Mouse (Mus musculus): ENCODE measurements around the gene Trappc3.
A peak's percentile ranks its signal among the peaks of the same experiment; 100 is the strongest.

Gene Trappc3

DNA sequence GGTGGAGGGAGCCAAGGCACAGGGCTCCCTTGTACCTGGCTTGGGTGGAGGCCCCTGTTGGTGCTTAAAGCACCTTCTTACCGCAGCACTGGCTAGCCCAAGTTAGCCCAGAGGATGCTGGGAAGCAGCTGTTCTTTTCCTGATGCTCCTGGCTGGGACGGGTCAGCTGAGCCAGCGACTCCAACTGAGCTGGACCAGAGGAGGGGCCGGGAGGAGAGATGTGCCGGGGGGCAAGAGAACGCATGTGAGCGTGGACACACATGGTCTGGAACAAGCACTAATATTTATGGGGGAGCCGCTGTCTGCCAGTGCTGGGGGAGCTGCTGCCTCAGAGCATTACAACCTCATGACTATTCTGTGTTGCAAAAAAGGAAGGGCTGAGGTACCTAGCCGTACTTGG is 16.8 kb downstream of the Trappc3 start:
- no peak for DNase-seq (ENCODE audit: low spot score)

DNA sequence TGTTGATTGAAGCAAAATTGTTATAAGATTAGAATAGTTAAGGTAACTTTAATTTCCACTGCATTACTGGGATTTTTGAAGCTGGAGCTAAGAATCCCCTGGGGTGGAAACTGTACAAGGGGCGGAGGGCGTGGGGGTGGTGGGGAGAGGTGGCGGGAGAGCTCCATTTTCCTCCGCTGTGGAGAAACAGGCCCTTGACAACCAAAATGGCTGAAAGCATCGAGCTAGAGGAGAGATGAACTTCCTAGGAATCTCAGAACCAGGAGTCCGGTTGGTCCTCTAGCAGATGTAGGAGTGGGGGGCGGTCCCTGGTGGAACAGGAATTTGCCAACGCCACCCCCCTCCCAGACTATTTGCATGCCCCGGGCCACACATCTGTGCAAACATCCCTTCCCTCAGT is 19.6 kb downstream of the Trappc3 start:
- no peak for DNase-seq (ENCODE audit: low spot score)

DNA sequence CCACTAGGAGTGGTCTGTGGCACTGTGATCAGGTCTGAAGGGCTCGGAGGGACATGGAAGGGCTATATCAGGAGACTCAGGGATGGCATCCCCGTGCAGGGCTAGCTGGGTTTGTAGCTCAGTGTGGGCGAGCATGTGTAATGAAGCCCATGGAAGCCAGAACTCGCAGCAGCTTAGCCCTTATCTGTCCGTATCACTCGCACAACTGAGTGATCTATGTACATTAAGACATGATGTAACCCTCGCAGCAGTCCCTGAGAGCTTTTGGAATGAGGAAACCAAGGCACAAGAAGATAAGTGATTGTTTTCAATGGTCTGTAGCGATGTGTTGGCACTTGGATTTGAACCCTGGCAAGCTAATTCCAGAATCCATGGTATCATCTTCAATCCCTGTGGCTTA is 21.5 kb downstream of the Trappc3 start:
- no peak for DNase-seq (ENCODE audit: low spot score)

DNA sequence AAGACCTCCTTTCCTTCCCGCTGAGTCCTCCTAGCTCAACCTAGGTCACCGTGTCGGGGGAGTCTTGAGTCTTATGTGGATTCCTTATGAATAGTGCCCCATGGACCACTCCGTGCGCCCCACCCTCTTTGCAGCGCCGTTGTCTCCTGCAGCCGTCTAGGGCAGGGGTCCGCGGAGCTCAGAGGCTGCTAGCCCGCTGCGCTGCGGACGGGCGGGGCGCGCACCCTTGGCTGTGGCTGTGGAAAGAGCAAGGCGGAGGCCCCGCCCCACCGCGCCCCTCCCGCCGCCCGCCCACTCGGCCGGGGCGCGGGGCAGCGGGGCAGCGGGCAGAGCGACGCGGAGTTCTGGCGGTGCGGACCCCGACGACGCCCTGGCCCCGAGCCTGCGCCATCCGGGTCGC is 24.4 kb downstream of the Trappc3 start, which contains the start of gene Col8a2:
Col8a2 (plus strand) TSS at position 302 of the 400 bp plus-strand sequence.
- DNase-seq (ENCODE audit: low spot score) = no peak

DNA sequence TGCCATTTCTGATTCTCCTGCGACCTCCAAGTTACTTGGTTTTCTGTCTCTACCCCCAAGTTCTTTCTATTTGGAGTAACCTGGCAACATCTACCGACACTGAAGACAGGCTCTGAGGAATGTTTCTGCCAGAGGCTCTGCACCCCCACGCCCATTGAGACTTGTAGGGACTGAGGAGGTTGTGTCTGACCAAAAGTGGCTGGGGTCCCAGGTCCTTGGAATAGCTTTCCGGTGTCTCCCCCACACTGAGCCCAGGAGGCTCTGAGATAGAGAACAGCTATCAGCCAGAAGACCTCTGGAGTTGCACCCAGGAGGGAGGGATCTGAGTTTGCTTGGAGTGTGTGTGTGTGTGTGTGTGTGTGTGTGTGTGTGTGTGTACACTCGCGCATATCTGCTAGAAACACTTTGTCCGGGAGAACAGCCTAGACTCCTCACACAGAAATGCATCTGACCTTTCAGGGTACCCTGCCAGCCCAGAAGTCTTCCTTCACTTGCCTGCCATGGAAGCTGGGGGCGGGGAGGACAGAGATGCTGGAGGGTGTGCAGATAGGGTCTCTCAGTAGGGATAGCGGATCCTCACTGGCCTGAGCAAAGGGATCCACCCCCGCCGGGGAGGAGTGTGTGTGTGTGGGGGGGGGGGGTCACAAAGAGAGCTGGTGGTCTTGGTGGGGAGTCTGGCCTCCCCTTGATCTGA is 25.3 kb downstream of the Trappc3 start:
- DNase-seq (ENCODE audit: low spot score) = no peak

DNA sequence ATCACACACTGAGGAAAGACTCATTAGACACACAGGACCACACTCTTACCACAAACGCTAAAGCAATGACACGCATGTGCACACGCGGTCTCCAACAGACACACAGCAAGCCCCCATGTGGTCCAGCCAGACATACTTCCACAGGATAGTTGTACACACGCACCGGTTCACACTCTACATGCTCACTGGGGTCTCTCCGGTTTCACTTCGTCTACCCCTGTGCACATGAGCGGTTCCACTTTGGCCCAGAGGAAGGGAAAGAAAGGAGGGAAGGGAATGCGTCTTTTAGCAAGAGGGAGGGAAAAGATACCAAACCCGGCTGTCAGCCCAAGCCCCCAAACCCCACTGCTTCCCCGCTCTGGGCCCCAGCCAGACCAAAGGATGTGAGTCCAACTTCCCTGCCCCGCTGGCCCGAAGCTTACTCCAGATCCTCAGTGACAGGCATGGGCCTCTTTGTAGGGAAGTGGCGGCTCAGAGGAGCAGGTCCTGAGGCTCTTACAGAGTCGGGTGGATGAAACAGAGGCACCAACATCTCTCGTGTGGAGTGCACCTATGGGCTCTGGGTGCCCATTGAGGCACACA is 26.1 kb downstream of the Trappc3 start:
- DNase-seq (ENCODE audit: low spot score) = no peak

DNA sequence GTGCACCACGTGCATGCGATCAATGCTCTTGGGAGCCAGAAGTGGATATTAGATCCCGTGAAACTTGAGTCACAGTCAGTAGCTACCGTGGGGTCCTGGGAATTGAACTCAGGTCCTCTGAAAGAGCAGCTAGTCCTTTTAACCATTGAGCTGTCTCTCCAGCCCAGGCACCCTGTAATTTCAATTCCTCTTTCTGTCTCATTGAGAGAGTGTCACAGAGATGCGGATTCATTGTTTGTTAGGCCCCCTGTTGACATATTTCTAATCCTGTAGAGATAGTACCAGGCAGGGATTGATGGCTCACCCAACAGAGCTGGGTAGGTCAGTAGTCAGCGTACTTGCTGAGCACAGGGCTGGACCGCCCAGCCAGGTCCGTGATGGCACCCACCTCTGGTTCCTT is 28.2 kb downstream of the Trappc3 start:
- no peak for DNase-seq (ENCODE audit: low spot score)

DNA sequence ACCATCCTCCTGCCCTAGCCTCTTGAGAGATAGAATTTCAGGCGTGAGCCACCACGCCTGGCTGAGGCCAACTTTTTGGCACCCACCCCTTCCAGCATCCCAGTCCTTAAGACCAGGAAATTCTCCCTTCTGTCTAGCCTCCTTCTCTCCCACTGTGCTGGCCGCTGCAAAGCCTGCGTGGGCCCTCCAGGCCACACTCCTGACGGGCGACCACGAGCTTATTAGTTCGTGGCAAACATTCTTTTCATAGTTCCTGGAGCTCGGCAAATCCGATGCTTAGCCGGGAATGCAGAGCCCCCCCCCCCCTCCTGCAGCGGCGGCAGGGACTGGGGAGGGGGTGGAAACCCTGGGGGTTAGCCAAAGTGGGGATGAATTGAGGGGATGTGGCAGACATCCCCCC is 29.1 kb downstream of the Trappc3 start:
- no peak for DNase-seq (ENCODE audit: low spot score)

DNA sequence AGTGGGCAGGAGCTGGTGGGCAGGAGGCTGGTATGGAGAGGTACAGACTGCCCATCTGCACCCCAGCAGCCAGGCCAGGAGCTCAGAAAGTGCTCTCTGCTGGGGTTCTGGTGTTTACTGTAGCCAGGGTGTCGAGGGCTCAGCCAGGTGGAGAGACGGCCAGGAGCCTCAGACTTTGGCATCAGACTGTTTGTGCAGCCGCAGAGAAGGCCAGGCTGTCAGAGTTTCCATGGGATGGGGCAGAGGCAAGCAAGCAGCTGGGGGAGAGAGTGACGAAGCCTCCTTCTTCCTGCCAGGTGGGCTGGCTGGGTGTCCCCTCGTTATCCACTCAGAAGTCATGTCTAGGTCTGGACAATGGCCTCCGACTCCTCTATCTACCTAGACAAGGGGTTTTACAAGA is 33.0 kb downstream of the Trappc3 start:
- DNase-seq (ENCODE audit: low spot score) = no peak

DNA sequence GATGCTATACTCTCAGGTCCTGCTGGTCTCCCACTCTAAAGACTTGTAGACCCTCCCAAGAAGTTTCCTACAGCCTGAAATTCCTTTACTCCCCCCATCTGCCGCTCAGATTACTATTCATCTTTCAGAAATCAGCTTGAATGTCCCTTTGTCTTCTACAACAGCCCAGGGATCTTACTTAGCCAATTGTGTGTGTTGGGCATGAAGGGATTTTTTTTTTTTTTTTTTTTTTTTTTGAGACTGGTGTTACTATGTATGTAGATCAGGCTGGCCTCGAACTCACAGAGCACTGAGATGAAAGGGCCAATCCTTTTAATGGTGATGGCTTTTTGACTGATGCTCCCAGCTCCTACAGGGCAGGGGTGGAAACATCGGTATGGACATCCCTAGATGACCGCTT is 33.8 kb downstream of the Trappc3 start:
- no peak for DNase-seq (ENCODE audit: low spot score)

DNA sequence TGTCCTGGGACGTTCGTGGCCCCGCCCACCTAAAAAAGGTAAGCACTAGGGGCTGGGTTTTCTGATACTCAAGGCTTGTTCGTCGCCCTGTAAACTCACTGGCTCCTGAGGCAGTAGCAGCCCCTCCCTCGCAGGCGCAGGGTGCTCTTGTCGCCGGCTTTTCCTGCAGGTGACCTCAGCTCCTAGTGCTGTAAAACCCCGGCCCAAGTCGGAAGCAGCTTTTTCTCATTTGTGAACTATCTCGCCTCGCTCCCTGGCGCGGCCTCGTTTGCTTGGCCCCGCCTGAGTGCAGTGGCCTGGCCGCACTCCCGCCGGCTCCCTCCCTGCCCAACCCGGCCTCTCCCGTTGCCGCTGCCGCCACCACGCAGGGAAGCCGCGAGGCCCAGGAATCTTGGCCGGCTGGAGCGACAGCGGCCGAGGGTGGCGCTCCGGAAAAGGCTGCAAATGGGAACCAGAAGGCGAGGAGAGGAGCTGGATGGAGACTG is 34.5 kb downstream of the Trappc3 start:
- DNase-seq (ENCODE audit: low spot score) = peak; percentile 52

DNA sequence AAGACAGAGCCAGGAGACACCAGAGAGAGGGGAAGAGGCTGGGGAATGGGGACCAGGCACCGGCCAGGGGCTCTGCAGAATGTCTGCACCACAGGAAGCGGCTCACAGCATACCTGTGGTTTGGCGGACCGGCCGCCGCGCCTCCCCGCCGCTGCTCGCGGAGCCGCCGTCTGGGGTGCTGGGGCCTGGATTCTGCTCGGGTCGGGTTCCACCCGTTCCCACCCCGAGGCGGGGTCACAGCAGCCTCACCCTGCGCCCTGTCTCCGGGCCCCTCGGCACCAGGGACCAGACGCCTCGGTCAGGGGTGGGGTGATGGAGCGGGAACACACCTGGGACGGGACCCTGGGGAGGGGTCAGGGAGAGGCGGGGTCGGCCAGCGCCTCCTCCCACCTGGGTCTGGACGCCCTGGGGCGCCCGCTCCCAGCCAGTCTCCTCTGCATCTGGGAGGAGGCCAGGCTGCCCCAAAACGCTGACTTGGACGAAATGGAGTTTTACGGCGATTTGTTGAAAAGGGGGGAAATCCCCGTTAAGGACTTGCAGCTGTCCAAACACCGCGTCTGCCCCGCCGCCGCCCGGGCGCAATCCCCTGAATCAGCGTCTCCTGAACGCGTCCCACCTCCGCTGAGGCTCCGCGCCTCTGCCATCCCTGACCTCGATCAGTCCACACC is 38.9 kb downstream of the Trappc3 start:
- no peak for DNase-seq (ENCODE audit: low spot score)

DNA sequence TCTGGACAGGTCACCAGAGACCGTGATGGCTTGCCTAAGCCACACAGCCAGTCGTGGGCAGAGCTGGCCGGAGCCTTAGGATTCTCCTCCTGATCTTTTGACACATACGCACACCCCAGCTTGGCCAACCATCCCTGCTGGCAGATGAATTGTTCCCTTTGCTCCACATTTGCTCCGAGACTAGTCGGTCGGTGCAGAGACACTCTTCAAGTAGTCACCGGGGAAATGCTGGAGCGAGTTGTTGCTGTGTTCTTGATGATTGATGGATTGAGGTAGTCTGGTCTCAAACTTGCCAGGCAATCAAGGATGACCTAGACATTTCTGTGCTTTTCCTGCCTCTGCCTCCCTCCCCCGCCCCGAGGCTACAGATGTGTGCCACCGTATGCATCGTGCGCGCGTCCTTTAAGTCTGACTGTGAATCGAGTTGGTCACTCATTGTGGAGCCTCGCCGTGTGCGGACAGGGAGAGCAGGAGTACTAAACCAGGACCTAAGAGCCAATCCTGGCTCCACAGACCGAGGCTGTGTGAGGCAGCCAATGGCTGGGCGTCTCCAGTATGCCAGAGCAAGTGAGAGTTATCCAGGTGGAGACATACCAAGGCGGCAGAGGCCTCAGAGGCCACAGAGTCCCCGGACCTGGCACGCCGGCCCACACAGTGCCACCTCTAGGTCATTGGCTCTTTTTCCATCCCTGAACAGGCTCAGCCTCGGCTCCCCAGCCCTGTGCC is 39.6 kb downstream of the Trappc3 start:
- no peak for DNase-seq (ENCODE audit: low spot score)

DNA sequence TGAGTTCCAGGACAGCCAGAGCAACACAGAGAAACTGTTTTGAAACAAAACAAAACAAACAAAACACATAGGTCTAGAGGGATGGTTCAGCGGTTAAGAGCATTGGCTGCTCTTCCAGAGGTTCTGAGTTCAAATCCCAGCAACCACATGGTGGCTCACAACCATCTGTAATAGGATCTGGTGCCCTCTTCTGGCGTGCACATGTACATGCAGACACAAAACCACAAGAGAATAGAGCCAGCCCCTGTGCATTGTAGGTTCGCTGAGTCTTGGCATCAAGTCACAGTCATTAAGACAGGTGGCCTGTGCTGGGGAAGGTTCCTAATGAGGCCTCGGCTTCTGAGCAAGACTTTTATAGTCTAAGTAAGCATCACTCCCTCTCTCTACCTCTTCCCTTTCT is 41.8 kb downstream of the Trappc3 start:
- DNase-seq (ENCODE audit: low spot score) = no peak

DNA sequence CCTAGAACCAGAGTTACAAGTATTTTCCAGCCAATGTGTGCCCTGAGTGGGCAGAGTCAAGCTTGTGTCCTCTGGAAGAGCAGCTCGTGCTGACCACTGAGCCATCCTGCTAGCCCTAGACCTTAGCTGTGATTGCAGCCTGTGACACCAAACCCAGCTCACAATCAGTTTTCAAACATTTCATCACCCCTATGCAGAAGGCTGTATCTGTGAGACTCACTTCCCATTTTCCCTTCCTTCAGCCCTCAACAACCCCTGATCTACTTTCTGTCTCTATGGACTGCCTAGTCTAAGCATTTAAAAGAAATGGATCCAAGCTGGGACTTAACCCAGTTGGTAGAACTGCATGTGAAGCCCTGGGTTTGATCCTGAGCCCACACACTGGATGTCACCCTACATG is 43.3 kb downstream of the Trappc3 start:
- DNase-seq (ENCODE audit: low spot score) = no peak

DNA sequence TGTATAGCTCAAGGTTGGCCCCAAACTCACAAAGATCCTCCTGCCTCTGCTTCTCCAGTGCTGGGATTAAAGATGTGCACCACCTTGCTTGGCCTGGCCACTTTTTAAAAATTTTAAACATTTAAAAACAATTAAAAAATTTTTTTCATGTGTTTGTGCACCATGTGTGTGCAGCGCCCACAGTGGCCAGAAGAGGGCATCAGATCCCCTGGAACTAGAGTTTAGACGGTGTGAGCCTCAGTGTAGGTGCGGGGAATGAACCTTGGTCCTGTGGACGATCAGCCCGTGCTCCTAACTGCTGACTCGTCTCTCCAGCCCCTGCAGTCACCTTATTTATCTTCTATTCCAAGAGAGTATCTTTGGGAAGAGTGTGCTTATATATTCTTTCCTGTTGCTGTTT is 43.9 kb downstream of the Trappc3 start:
- no peak for DNase-seq (ENCODE audit: low spot score)

DNA sequence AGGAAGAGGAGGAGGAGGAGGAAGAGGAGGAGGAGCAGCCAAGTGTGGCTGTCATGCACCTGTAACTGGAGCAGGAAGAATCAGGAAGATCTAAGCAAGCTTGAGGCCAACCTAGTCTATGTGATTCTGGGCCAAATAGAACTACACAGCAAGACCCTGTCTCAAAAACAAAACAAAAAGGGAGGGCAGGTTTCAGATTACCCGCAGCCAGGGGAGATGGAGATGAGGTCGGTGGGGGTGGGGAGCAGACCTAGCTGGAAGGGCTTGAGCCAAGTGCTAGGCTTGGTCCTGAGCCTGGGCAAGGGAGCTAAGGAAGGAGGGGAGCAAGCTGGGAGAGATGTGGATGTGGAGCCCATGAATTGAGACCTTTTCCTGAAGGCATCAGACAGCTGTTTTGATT is 44.7 kb downstream of the Trappc3 start:
- DNase-seq (ENCODE audit: low spot score) = no peak

DNA sequence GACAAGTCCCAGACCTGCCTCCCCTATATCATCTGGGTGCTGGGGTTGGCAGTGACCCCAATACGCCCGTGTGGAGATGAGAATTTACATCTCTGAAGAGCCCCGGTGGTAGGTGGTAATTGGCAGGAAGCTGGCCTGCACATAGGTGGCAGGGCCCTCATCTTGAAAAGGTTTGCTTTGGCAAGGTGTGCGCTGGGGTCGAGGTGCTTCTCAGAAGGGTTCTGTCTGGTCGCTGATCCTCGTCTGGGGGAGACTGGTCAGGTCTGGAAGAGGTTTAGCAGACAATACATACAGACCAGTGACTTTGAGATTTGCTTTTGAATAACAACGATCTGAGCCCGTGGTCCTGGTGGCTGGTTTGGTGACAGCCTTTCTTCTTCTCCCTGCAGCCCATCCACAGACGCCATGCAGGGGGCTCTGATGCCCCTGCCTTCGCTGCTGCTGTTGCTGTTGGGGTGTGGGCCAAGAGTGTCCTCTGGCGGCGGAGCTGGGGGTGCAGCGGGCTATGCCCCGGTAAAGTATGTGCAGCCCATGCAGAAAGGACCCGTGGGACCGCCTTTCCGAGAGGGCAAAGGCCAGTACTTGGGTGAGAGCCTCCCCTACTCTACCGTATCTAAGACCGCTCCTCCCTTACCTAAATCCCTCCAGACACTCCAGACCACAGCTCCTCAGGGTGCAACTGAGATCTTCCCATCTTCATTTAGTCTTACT is 47.2 kb downstream of the Trappc3 start:
- DNase-seq (ENCODE audit: low spot score) = no peak

DNA sequence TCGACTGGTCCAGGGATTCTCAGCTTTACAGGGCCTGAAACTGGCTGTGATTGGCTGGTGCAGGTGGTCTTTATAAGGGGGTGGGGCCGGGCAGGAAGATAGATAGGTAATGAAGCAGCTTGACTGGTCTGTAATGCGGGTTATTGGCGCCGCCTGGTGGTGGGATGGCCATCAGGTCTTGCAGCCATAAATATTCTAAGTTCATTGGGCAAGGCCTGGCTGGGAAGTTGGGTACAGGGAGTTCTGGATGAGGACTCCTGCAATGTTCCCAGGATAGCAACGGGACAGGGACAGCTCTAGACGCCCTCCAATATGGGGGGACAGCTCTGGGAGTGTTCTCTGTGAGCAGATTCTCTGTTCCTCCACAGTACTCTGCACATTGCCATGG is 47.8 kb downstream of the Trappc3 start:
- DNase-seq (ENCODE audit: low spot score) = peak; percentile 54

DNA sequence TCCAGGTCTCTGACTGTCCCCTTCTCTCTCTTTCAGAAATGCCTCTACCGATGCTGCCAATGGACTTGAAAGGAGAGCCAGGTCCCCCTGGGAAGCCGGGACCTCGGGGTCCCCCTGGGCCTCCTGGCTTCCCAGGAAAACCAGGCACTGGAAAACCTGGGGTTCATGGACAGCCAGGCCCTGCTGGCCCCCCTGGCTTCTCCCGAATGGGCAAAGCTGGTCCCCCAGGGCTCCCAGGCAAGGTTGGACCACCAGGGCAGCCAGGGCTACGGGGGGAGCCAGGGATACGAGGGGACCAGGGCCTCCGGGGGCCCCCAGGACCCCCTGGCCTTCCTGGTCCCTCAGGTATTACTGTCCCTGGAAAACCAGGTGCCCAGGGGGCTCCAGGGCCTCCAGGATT is 48.2 kb downstream of the Trappc3 start:
- no peak for DNase-seq (ENCODE audit: low spot score)

DNA sequence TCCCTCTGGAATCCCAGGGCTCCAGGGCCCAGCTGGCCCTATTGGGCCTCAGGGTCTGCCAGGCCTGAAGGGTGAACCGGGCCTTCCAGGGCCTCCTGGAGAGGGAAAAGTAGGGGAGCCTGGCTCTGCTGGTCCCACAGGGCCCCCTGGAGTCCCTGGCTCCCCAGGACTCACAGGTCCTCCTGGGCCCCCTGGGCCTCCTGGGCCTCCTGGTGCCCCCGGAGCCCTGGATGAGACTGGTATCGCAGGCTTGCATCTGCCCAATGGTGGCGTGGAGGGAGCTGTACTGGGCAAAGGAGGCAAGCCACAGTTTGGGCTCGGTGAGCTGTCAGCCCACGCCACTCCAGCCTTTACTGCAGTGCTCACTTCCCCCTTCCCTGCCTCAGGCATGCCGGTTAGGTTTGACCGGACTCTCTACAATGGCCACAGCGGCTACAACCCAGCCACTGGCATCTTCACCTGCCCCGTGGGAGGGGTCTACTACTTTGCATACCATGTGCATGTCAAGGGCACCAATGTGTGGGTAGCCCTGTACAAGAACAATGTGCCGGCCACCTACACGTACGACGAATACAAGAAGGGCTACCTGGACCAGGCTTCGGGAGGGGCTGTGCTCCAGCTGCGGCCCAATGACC is 49.6 kb downstream of the Trappc3 start:
- no peak for DNase-seq (ENCODE audit: low spot score)

DNA sequence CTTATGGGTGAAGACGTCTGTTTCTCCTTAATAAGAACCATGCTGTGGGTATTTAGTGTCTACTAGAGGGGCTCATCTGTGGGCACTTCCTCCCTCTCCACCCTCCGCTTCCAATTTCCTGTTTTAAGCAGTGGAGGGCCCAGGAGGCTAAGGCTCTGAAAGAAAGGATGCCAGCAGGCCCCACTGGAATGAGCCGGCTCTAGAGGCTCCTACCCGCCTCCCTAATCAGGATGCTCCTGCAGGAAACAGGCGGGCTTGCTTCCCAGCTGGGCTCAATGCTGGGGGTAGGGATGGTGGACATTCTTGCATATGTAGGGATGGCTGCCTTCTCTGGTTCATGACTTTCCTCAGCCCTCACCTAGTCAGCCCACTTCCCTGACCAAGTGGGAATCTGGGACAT is 51.1 kb downstream of the Trappc3 start:
- no peak for DNase-seq (ENCODE audit: low spot score)

Data from ovary, adult 18-20 months (tissue).